Mouse (Mus musculus): Measurements from ENCODE around the gene Dbndd2.

DNA sequence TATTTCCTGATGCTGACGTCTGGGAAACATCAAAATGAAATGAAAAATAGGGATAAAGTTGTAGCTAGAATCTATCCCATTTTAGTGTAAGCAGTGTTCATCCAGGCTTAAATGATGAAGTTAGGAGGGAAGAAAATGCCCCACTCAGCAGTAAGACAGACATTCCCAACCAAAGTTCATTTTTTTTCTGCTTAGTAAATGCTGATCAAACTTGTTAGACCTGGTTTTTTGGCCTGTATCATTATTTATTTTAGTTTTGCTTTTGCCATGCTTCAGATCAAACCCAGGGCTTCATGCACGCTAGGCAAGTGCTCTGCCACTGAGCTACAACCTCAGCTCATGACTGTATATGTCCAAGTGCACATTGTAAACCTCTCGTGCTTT, 39.8 kb upstream of the Dbndd2 start:
- TF ChIP-seq CTCF (conservative IDR thresholded peaks at IDR 0.05; ENCODE audit: low read length) (no peak), POU5F1 (IDR thresholded peaks at IDR 0.05; ENCODE audit: borderline replicate concordance, low read length) (no peak)
